Mouse (Mus musculus) lung, adult 18-20 months (tissue): ENCODE data around the gene Olfr1408.

ENCODE experiments used
- DNase-seq, 2 experiments: peaks; one replicate each; pipeline ENCODE4 v3.0.0; 2022; ENCODE audit warnings: mixed read lengths in 2 of 2

Olfr1408 gene

DNA sequence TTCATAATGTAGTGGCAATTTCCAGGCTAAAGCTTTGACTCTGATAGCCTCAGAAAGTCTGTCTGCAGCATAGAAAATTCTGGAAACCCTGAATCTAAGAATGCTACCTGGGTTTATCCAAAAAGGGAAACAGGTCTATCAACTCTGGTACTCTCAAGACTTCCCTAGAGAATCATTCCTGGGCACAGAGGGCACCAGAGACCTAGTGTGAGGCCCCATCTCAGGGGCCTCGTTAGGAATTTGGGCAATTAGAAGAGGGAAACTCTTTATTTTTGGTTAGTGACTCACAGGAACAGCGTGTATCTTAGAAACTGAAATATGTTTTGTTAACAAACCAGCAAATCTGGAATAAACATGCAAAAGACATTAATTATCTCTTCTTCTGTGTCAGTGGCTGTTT, at the start of gene Olfr1408:
TSS of gene Olfr1408 (minus strand) at position 101 of the 400 bp plus-strand sequence.
- no peak for DNase-seq

DNA sequence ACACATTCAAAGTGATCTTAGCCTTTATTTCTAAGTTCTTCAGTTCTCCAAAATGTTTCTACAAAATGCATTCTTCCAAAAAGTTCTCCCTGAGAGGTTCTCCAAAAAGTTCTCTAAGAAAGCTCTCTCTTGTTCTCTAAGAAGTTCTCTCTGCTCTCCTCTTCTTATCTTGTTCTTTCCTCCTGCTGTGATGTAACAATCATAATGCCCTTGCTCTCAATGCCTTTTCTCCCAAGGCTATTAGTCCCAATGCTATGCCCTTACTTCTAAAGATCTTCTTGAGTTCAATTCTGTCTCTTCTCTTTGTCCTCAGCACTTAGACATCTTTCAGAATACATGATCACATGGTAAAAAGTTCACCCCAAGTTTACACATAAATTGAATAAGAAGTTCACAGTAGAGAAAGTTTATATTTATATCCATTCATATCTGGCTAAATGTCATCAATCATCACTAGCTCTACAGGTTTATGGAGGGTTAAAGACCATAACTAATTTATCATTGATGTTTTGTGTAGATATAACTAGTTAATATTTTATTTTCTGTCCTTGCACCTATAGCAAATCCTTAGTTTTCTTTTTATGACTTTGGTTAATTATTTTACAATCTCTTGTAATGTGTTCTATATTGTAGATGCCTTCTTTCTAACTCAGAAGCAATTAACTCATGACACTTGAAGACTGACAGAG, 37.1 kb upstream of the Olfr1408 start:
- no peak for DNase-seq
